Mouse (Mus musculus) embryonic facial prominence, embryonic 13.5 days (tissue): Measurements from ENCODE around the gene Cmip. TPM values are rescaled to one million over a fixed set of nuclear protein-coding genes. Genes with fewer than 3 reads are reported as not detected.

Source experiments
- ATAC-seq: fragments of 200-750 bp; cut with Nextera tagmentation; 2 replicates; pipeline ENCODE4 v1.8.0; 2017; ENCODE audit warnings: low read depth; ENCODE audit not compliant: insufficient number of reproducible peaks, insufficient read depth, low FRiP score, low TSS enrichment
- H3K27ac ChIP-seq: fragments of 300-500 bp; sonication (generic); 2 replicates; pipeline ENCODE4 v1.5.1; 2015; ENCODE audit warnings: moderate library complexity, mild to moderate bottlenecking, inconsistent platforms
- H3K27me3 ChIP-seq: fragments of 300-500 bp; sonication (generic); 2 replicates; pipeline ENCODE4 v1.6.1; 2015; ENCODE audit warnings: mild to moderate bottlenecking, inconsistent platforms
- H3K36me3 ChIP-seq: fragments of 300-500 bp; sonication (generic); 2 replicates; pipeline ENCODE4 v1.6.1; 2015; ENCODE audit warnings: mild to moderate bottlenecking, inconsistent platforms
- H3K4me1 ChIP-seq: fragments of 300-500 bp; sonication (generic); 2 replicates; pipeline ENCODE4 v1.6.1; 2015; ENCODE audit warnings: inconsistent platforms
- H3K4me2 ChIP-seq: fragments of 300-500 bp; sonication (generic); 2 replicates; pipeline ENCODE4 v1.6.1; 2015; ENCODE audit warnings: moderate library complexity, mild to moderate bottlenecking, inconsistent platforms
- H3K4me3 ChIP-seq: fragments of 300-500 bp; sonication (generic); 2 replicates; pipeline ENCODE4 v1.5.1; 2015; ENCODE audit warnings: mild to moderate bottlenecking, inconsistent platforms
- H3K9ac ChIP-seq: fragments of 300-500 bp; sonication (generic); 2 replicates; pipeline ENCODE4 v1.6.1; 2015; ENCODE audit warnings: mild to moderate bottlenecking, inconsistent platforms
- H3K9me3 ChIP-seq: fragments of 300-500 bp; sonication (generic); 2 replicates; pipeline ENCODE4 v1.6.1; 2016; ENCODE audit warnings: inconsistent platforms
- WGBS: fragments of 180-500 bp; shearing (Covaris S2); methylation state at CpG from one replicate; pipeline ENCODE4 v1.1.7; 2015; ENCODE audit warnings: mixed read lengths; 5-methylcytosine and 5-hydroxymethylcytosine counted together
- polyA plus RNA-seq: library from polyadenylated mRNA; unstranded; fragments of >200 nt; fragmentation: Nextera tagmentation; extraction: Ambion mirVana; gene quantifications from 2 replicates; pipeline ENCODE4 v1.2.1, GENCODE M21; 2015

Gene Cmip
- polyA plus RNA-seq, 1 experiment from 2014 or later = 17.7 TPM

DNA sequence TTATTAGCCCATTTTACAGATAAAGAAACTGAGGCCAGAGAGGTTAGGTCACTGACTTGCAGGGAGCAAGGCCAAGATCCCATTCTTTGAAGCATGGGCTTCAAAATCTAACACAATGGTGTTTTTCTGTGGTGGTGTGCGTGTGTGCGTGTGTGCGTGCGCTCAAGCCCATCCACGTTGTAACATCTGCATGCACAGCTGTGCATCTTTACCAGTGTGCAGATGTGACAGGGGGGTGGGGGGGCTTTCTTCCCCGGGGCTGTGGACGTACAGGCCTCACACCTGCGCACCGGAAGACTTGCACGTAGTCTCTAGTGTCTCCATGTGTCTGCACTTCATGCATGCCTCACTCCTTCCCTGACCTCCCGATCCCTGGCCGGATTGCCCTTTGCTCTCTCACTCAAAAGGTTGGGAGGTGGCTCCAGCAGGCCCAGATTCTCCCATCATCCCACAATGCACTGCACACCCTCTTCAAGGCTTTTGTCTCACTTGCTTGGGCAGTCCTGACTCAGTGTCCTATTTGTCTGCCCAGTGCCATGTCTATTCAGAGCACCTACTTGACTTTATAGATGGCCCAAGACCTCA, 44.7 kb downstream of the Cmip start:
- H3K9ac ChIP-seq = no peak overlapping the region
- H3K9me3 ChIP-seq = no peaks in the 10 kb centered on the region
- no peak overlapping the region for H3K4me3 ChIP-seq
- H3K27me3 ChIP-seq = no peaks in the 10 kb centered on the region
- WGBS = 77% methylated on average over 12 of the region's 12 CpGs
- H3K36me3 ChIP-seq = no peaks in the 10 kb centered on the region
- H3K4me1 ChIP-seq = peaks cover 75% of the 10 kb centered on the region
- no peak overlapping the region for H3K27ac ChIP-seq
- no peak overlapping the region for H3K4me2 ChIP-seq
- ATAC-seq = no peak

DNA sequence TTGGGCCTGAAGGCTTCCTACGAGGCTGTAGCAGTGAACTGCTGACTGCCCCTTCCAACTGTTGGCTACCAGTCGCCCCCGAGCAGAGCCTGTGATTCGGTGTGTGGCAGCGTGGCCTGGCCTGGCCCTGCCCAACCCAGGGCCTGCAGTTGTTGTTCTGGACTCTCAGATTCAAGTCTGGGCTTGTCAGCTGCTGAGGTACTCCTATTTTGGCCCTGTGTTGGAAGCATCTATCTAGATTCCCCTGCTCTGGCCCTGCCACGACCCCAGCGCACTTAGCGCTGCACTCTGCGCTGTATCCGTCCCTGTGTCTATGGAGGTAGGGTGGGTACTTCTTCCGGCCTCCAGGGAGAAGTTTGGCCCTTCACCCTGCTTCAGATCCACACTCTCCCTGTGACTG, 45.2 kb downstream of the Cmip start:
- no peak overlapping the region for H3K9ac ChIP-seq
- peaks cover 80% of the 10 kb centered on the region for H3K4me1 ChIP-seq
- no peaks in the 10 kb centered on the region for H3K9me3 ChIP-seq
- H3K4me2 ChIP-seq = no peak overlapping the region
- no peak overlapping the region for H3K27ac ChIP-seq
- H3K27me3 ChIP-seq = no peaks in the 10 kb centered on the region
- no peaks in the 10 kb centered on the region for H3K36me3 ChIP-seq
- WGBS = 53% methylated on average over 11 of the region's 11 CpGs
- no peak overlapping the region for H3K4me3 ChIP-seq
- no peak for ATAC-seq

- H3K27me3 ChIP-seq = no peaks in the 10 kb centered on the region
- WGBS = 26% methylated on average over 9 of the region's 9 CpGs
- H3K4me1 ChIP-seq = peaks cover 74% of the 10 kb centered on the region
- H3K9me3 ChIP-seq = no peaks in the 10 kb centered on the region
- peak overlapping the region; percentile 44; the same call in 1 of the 2 replicates for H3K27ac ChIP-seq
- H3K4me3 ChIP-seq = no peak overlapping the region
- ATAC-seq = no peak
- H3K9ac ChIP-seq = no peak overlapping the region
- H3K36me3 ChIP-seq = no peaks in the 10 kb centered on the region
- no peak overlapping the region for H3K4me2 ChIP-seq
Observed at GRCm38 (mm10) chr8:117303666-117304065, 46.8 kb downstream of the Cmip start.

- H3K9ac ChIP-seq = no peak overlapping the region
- H3K4me3 ChIP-seq = no peak overlapping the region
- no peaks in the 10 kb centered on the region for H3K27me3 ChIP-seq
- no peak overlapping the region for H3K27ac ChIP-seq
- no peaks in the 10 kb centered on the region for H3K9me3 ChIP-seq
- no peak for ATAC-seq
- peaks cover 58% of the 10 kb centered on the region for H3K4me1 ChIP-seq
- WGBS = 42% methylated on average over 5 of the region's 5 CpGs
- no peaks in the 10 kb centered on the region for H3K36me3 ChIP-seq
- no peak overlapping the region for H3K4me2 ChIP-seq
Observed at GRCm38 (mm10) chr8:117305405-117305804, 48.5 kb downstream of the Cmip start.

- WGBS = 87% methylated on average over 7 of the region's 7 CpGs
- H3K27ac ChIP-seq = no peak overlapping the region
- peaks cover 9% of the 10 kb centered on the region; the same call in 1 of the 2 replicates for H3K36me3 ChIP-seq
- no peak for ATAC-seq
- H3K4me1 ChIP-seq = peaks cover 47% of the 10 kb centered on the region
- H3K4me2 ChIP-seq = no peak overlapping the region
- H3K9me3 ChIP-seq = no peaks in the 10 kb centered on the region
- no peaks in the 10 kb centered on the region for H3K27me3 ChIP-seq
- no peak overlapping the region for H3K9ac ChIP-seq
- H3K4me3 ChIP-seq = no peak overlapping the region
Observed at GRCm38 (mm10) chr8:117306756-117307155, 49.9 kb downstream of the Cmip start.

GRCm38 (mm10) chr8:117307221-117307620, 50.4 kb downstream of the Cmip start:
- Histone ChIP-seq H3K27me3 (no peaks in the 10 kb centered on the region), H3K27ac (0 out of 2 replicates have a peak overlapping the region, but pooled peaks have one; percentile 8), H3K9ac (no peak overlapping the region), H3K9me3 (no peaks in the 10 kb centered on the region), H3K4me2 (no peak overlapping the region), H3K36me3 (peaks cover 9% of the 10 kb centered on the region; the same call in 1 of the 2 replicates), H3K4me1 (peaks cover 47% of the 10 kb centered on the region), H3K4me3 (no peak overlapping the region)
- ATAC-seq = no peak
- WGBS = 63% methylated on average over 8 of the region's 8 CpGs

DNA sequence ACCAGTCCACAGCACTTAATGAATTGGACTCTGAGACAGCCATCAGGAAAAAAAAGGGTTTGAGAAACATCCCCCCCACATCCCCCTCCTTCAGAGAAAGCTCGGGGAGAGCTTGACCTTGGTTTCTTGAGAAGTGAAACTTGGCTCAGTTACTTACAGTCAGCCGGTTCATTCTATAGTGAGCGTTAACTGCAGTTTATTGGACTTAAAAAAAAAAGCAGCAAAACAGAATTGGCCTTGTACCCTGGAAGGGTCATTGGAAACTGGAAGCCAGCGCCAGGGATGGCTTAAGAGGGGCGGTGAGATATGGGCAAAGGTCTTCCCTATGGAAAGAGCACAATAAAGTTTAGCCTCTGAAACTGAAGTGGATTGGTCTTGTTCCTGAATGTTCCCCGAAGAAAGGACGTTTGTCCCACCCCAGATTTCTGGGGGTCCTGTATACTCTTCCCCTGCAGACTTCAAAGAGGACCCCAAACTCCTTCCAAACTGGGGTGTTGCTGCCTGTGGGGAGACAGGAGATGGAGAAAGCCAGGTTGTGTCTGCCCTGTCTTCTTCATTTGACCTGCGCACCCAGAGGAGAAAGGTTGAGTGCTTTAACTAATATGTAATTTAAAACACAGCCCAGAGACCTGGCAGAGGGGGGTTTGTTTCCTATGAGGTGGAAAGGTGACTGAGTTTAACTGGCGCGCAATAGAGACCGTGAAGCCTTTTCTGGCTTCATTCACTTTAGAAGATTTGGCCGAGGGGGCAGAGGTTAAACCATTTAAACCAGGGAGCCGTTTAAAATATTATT, 51.6 kb downstream of the Cmip start:
- Histone ChIP-seq H3K36me3 (peaks cover 9% of the 10 kb centered on the region; the same call in 1 of the 2 replicates), H3K27ac (no peak overlapping the region), H3K4me3 (no peak overlapping the region), H3K4me2 (no peak overlapping the region), H3K9ac (no peak overlapping the region), H3K27me3 (no peaks in the 10 kb centered on the region), H3K9me3 (no peaks in the 10 kb centered on the region), H3K4me1 (peaks cover 40% of the 10 kb centered on the region)
- WGBS = 73% methylated on average over 13 of the region's 13 CpGs
- no peak for ATAC-seq

DNA sequence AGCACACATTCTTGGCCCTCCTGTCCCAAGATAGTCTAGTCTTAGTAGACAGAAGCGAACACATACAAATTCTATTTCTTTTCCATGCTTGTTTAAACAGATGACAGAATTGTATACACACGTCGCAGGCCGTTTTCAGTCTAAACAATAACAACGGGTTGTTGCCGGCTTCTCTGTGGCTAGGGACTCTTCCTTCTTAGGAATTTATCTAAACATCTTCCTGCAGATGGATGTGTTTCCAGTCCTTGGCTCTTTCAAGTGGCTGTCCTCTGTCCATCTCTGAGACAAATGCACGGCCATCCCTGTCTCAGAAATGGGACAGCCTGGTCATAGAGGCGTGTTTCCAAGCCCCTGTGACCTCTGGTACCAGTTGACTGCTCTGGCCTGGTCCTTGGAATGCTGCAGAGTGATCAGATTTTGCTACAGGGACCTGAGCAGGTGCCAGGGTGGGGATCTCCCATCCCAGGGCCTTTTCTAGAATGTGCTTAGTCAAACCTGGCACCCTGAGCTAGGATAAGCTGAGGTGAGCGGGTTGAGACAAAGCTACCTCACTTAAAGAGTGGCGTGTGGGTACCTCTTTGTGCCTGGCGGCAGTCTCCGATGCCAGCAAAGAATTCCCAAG, 52.9 kb downstream of the Cmip start:
- Histone ChIP-seq H3K4me2 (no peak overlapping the region), H3K9me3 (no peaks in the 10 kb centered on the region), H3K9ac (no peak overlapping the region), H3K27me3 (no peaks in the 10 kb centered on the region), H3K4me3 (no peak overlapping the region), H3K4me1 (peaks cover 37% of the 10 kb centered on the region), H3K36me3 (peaks cover 9% of the 10 kb centered on the region; the same call in 1 of the 2 replicates), H3K27ac (no peak overlapping the region)
- no peak for ATAC-seq
- WGBS = 87% methylated on average over 12 of the region's 12 CpGs

- H3K27ac ChIP-seq = no peak overlapping the region
- no peaks in the 10 kb centered on the region for H3K27me3 ChIP-seq
- ATAC-seq = no peak
- WGBS = 76% methylated on average over 8 of the region's 8 CpGs
- peaks cover 9% of the 10 kb centered on the region; the same call in 1 of the 2 replicates for H3K36me3 ChIP-seq
- no peak overlapping the region for H3K4me2 ChIP-seq
- no peaks in the 10 kb centered on the region for H3K9me3 ChIP-seq
- no peak overlapping the region for H3K4me3 ChIP-seq
- H3K9ac ChIP-seq = no peak overlapping the region
- H3K4me1 ChIP-seq = peaks cover 40% of the 10 kb centered on the region
Observed at GRCm38 (mm10) chr8:117310961-117311561, 54.2 kb downstream of the Cmip start.

DNA sequence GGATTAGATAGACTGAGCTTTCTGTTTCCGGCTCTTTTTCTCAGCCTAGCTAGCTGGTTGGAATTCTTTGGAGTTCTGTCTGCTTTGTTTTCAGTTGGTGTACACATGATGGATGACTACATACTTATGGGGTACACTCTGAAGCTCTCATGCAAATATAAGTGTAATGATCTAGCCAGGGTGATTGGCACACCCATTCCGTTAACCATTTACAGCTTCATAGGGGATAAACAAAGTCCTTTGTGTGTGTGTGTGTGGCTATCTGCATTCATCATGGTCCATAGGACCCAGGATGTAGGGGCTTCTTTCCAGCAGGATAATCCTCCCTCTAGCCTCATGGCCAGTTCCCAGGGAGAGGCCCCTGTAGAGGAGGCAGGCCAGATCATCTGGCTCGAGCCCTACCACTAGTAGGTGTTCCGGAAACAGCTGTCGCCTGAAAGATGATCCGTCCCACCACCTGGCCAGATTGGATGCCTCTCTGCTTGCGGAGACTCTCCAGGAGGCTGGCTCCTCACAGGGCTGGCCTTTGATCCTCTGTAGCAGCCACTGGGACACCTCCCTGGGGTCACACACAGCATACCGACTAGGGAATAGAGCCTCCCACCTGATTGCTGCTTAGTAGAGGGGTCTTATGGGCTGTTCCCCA, 57.6 kb downstream of the Cmip start:
- Histone ChIP-seq H3K9me3 (no peaks in the 10 kb centered on the region), H3K9ac (no peak overlapping the region), H3K36me3 (peaks cover 15% of the 10 kb centered on the region; the same call in 1 of the 2 replicates), H3K4me3 (no peak overlapping the region), H3K4me2 (no peak overlapping the region), H3K27me3 (no peaks in the 10 kb centered on the region), H3K4me1 (peaks cover 31% of the 10 kb centered on the region), H3K27ac (peak overlapping the region; percentile 22)
- 20% methylated on average over 8 of the region's 8 CpGs for WGBS
- ATAC-seq = 0 out of 2 replicates have a peak, but pooled peaks have one; percentile 52

DNA sequence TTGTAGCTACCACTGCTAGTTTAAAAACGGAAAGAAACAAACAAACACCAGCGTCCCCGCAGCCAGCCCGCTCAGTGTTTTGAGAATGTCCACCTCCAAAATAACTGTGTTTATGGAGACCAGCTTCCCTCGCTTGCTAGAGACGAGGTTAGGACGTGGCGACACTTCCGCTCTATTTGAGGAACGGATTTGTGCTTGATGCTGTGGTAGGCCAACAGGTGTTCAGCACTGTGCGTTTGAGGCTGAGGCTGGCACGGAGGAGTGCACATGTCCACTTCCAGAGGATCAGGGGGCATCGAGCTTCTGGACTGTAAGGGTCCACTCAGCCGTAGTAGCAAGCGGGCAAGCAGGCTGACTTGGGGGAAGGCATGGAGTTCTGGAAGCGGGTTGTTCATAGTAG, 58.9 kb downstream of the Cmip start:
- WGBS = 90% methylated on average over 16 of the region's 16 CpGs
- Histone ChIP-seq H3K36me3 (peaks cover 15% of the 10 kb centered on the region; the same call in 1 of the 2 replicates), H3K9ac (no peak overlapping the region), H3K4me1 (peaks cover 31% of the 10 kb centered on the region), H3K27me3 (no peaks in the 10 kb centered on the region), H3K9me3 (no peaks in the 10 kb centered on the region), H3K4me2 (no peak overlapping the region), H3K4me3 (no peak overlapping the region), H3K27ac (no peak overlapping the region)
- ATAC-seq = no peak
